Mouse (Mus musculus) cortical plate, adult 2 months (tissue): ENCODE measurements at regions not wholly inside any gene's neighbourhood (a gene's known extent, or its start where the extent isn't known, plus 50 kb on each side); places are given as distances from the start of the nearest gene placed in this dataset.

ENCODE experiments used
- CTCF ChIP-seq: fragments of 200-500 bp; IDR thresholded peaks from 2 replicates; pipeline ENCODE4 v1.5.1; 2011; ENCODE audit warnings: mild to moderate bottlenecking, control low read depth, low read length; ENCODE audit not compliant: insufficient read depth; ENCODE audit errors: extremely low read depth
- POLR2A ChIP-seq: fragments of 200-500 bp; IDR thresholded peaks from 2 replicates; pipeline ENCODE4 v1.6.1; 2011; ENCODE audit warnings: mild to moderate bottlenecking, low read length, control low read depth; ENCODE audit not compliant: insufficient read depth; ENCODE audit errors: extremely low read depth

- no peak for TF ChIP-seq CTCF
- TF ChIP-seq POLR2A = no peak
These were observed 173.7 kb upstream of the Lmo4 start for GRCm38 (mm10) chr3:144378524-144379225.
